Mouse (Mus musculus) layer of hippocampus, adult 9-11 months (tissue): ENCODE data around the gene Ubald2.
"Not testable (repeated sequence)": the region's sequence is repeated elsewhere in the genome, so short reads cannot be mapped to it uniquely, and the experiment has no call there.

Experiments
- DNase-seq: peaks from one replicate; pipeline ENCODE4 v3.0.0; 2022

Gene Ubald2

DNA sequence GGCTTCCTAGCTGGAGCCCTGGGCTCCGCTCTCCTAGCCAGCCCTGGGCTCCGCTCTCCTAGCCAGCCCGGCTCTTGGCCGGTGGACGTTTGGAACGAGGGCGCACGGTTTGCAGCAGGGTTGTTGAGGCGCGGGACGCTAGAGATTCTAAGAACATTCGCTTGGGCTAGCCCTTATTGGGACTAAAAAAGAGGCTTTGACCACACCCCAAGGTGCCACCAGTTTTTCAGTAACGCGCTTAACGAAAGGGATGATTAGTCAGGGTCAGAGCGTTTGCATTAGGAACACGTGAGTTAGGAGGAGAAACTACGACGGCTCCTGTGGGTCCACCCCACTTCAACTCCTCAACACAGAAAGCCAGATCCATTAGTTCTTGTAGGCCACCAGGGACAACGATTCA lies 32.2 kb downstream of the Ubald2 start, which contains the start of gene Qrich2:
TSS of gene Qrich2 (minus strand) at position 101 of the 400 bp plus-strand sequence.
- DNase-seq: no peak

DNA sequence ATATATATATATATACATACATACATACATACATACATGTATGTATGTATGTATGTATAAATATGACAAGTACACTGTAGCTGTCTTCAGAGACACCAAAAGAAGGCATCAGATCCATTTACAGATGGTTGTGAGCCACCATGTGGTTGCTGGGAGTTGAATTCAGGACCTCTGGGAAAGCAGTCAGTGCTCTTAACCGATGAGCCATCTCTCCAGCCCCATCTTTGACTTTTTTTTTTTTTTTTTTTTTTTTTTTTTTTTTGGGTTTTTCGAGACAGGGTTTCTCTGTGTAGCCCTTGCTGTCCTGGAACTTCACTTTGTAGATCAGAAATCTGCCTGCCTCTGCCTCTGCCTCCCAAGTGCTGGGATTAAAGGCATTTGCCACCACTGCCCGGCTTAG lies 34.4 kb downstream of the Ubald2 start:
- DNase-seq: not testable (repeated sequence)

DNA sequence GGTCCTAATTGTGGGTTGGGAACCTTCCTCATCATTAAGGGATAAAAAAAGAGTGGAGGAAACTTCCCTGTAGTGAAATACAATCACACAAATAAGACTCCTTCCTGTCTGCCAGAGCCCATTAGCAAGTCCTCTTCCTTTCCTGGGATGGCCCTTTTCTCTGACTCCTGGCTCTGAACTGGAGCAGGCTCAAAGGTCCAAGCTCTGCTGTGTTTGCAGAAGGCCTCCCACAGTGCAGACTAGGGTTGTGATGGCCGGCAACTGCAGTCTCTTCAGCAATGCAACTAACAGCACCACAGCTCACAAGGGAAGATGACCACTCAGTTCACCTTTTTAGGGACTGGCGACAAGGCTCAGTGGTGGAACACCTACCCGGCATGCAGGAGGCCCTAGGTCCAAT lies 36.4 kb downstream of the Ubald2 start:
- no peak for DNase-seq

DNA sequence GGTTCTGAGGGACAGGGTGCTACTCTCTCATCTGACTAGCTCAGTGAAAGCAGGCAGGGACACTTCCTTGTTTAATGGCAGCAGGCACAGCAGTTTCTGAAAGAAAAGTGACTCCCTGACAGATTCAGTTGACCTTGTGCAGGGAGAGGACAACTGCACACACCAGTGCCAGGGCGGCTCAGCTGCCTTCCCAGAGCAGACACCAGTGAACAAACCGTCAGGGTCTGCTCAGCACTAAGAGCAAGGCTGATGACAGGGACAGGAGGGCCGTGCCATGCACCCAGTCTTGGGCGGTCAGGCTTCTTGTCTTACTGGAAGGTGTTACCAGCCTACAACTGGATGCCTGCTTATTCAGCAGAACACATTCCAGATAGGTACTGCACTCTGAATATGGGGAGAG lies 37.0 kb downstream of the Ubald2 start:
- no peak for DNase-seq

DNA sequence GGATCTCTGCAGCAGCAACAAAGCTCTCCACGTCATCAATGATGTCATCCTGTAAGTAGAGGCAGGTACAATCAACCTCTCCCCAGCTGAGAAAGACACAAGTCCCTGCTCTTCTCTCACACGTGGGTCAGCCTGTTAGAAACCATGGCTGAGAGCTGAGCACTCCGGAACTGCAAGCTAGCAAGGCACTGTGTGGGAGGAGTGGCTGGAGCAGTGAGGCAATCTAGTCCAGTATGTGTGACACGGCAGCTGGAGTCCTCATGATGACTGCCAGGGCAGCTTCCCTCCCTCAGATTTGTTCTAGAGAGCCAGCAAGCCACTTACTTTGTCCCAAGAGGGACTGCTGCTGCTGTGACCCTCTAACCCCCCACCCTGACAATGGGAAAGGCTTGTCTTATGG lies 38.4 kb downstream of the Ubald2 start:
- no peak for DNase-seq

DNA sequence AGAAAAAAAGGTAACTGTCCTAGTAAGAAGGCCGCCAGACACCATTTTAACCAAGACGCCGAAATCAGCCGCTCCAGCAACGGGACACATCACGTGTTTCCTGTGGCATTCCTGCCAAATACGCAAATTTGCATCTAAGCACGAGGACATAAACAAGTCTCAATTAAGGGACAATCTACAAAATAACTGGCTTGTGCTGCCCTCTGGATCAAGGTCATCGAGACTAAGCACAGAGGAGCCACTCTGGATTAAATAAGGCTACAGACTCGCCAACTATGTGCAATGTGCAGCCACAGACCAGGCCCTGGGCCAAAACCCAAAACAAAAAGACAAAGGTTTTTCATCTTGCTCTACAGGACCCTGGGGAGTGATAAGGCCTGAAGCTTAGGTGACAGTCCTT lies 42.1 kb downstream of the Ubald2 start:
- no peak for DNase-seq

DNA sequence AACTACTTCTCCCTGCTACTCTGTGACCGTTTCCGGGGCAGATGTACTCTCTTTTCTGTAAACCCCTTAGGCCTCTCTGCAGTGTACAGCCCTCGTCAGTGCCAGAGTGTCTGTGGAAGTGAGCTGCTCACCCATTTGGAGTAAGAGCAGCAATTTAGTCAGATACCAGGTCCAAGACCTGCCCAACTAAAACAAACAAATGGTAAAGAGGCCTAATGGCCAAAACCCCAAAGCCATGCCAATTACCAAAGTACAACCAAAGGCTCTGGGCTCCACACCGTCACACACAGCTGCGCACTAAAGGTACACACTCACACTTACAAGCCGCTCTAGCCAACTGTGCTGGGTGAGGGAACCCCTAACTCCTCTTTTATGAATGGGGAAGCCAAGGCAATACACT lies 42.8 kb downstream of the Ubald2 start:
- no peak for DNase-seq

DNA sequence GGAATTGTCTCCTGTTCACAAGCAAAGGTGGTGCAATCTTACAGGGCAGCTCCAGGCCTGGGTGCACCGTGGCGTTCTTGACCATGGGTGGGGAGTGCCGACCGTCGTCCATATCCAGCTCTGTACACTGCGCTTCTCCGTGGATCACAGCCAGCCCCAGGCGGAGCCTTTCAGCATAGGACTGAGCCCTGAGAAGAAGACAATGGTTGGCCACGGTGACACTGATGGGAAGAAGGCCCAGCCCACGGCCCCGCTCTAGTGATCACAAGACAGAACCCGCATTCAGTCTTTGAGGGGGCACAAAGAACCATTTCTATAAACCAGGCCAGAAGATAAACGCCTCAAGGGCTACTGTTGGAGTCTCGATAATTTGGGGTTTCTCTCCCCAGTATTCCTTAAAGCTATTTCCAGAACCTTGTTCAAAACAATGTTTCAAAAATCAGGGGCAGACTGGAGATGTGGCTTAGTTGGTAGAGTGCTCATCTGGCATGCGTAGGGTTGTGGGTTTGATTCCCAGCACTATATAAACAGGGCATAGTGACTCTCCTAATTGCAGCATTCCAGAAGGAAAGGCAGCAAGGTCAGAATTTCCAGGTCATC lies 43.4 kb downstream of the Ubald2 start:
- peak; percentile 31 for DNase-seq

DNA sequence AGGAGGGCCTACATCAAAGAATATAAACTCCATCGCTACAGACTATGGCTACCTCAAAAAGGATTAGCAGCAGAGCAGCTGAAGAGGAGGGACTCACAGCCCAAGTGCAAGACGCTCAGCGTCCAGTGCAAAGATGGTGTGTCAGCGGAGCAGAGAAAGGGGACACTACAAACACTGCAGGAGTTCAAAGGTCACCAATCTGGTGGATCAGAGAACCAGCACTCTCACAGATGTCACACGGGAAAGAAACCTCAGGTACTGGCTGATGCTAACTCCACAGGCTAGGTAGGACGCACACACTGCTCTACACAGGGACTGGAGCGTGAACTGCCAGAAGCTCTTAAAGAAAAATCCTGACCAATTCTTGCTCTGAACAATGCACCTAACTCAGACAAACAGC lies 45.1 kb downstream of the Ubald2 start:
- no peak for DNase-seq

DNA sequence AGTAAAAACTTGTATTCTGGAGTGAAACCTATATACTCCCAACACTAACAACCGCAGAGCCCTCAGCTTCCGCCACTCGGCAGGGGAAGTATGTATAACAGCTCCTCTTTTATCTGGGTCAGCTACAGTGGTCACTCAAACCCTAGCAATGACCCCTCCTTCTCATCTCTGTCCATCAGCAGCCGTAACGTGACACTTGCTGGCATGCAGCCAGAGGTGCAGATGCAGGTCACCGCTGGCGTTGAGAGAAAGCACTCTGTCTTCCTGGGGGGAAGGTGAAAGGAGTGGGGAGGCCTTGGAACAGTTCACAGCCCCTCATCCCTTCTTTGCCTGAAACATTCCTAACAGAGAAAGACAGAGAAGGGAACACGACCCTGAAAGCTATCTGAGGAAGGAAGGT lies 45.9 kb downstream of the Ubald2 start:
- no peak for DNase-seq

DNA sequence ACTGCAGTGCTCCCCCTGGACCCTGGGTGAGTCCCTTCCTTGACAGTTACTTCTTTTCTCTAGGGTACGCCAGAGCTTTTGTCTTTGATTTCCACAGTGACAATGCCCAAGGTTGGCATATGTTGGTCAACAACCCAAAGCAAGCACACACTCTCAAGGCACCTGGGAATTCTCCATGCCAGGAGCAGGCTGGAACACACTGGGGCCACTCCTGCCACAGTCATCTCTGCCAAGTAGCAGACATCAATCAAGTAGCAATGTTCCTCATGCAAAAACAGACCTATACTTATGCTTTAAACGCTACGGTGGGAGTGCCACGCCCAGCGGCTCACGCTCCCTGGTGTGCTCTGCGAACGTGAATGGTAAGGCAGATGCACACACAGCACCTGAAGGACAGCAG lies 47.1 kb downstream of the Ubald2 start:
- DNase-seq: no peak

DNA sequence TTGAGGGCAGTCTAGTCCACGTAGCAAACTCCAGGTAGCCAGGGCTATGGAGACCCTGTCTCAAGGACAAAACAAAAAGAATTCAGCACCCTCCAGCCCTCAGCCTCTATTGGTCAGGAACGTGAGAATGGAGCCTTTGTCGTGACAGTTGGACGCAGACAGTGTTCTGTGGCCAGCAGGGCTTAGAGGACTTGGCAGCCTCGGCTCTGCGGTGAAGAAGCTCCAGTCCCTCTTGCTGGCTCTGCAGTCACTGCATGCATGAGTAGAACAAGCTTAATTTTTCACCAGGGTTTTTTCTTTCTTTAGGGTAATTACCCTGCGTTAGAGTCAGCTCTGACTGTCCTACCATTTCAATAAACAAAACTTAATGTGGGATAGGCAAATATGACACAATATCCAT lies 47.9 kb downstream of the Ubald2 start:
- DNase-seq: no peak

DNA sequence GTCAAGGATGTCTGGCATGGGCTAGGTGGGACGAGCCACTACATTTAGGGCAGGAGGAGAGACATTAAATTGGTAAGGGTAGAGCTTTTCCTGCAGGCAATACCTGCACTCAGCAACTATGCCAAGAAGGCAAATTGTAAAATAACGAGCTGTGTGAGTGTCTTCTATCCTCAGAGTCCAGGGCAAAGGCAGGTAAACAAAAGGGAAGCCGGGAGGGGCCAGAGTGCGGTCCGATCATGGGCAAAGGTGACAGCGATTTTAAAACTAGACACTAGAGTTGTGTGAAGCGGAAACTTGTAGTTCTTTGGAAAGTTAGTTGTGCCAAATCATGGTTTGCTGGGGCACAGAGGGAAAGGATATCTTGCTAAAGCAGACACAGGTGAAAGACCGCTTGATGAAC lies 50.4 kb downstream of the Ubald2 start:
- no peak for DNase-seq

DNA sequence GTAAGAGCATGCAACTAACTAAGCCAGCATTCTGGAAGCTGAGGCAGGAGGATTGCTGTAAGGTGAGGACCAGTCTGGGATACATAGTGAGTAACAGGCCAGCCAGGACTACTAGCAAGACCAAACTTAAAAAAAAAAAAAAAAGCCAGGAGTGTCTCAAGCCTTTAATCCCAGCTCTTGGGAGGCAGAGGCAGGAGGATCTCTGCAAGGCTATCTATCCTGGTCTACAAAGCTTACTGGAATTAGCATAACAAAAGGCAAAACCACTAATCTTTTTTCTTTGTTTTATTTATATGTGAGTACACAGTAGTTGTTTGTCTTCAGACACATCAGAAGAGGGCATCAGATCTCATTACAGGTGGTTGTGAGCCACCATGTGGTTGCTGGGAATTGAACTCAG lies 54.3 kb downstream of the Ubald2 start:
- DNase-seq: no peak
